In the genomic region with DNA sequence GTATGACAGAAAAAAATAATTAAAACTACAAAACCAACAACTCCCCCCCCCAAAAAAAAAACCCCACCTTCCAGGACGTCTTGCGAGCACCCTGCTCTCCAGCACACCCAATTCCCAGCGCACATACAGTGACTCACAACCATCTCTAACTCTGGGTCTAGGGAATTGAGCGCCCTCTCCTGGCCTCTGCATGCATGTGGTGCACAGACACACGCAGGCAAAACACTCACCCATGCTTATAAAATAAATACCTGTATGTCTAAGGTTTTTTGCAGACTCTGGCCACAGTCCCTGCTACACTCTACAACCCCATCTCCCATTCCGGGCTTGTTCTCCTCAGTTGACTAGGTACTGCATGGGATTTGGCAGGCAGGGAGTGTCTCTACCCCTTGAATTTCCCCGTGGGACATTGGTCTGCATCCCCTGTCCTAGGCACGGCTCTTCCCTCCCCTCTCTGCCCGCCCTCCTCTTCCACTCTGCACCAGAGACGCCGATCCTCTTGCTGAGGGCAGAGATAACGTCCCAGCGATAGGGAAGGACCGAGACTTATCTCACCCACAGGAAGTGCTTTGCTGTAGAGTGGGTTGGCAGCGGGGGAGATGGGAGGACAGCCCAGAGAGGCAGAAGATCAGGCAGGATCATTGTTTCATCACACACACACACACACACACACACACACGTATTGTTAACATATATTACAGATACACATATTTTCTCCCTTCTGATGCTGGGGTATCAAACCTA, we compare ENCODE assay signal across 12 mouse cellular contexts. TPM values are rescaled to one million over a fixed set of nuclear protein-coding genes. Genes with fewer than 3 reads are reported as not detected.
DNase-seq lines count a peak whose midpoint lies in the region; ATAC-seq and TF ChIP-seq lines count a peak whose summit lies in the region.
"Had no signal": no experiment of that assay in that cellular context is flagged by ENCODE, and none has a peak within 500 bp of the region (broad histone marks: within the 10 kb centered on the region; RNA-seq: fewer than 3 reads in every experiment).

No protein-coding gene starts in this region.

- H3K4me3 ChIP-seq in forebrain, postnatal 0 days (ENCODE audit: low read depth, low read length), result no peak overlapping the region
- no peak overlapping the region for H3K4me3 ChIP-seq in forebrain, embryonic 10.5 days
- H3K4me3 ChIP-seq in midbrain, embryonic 11.5 days (ENCODE audit: low read depth, low read length), result no peak overlapping the region
- H3K4me3 ChIP-seq in midbrain, embryonic 14.5 days (replicated peaks; ENCODE audit: low read depth, low read length), result no peak overlapping the region
- no peak overlapping the region for H3K4me3 ChIP-seq in midbrain, embryonic 16.5 days (ENCODE audit: low read depth, low read length)
- H3K4me3 ChIP-seq: myocyte had no signal

- 47% methylated on average over 16 of the region's 16 CpGs for WGBS in forebrain, postnatal 0 days
- 47% methylated on average over 16 of the region's 16 CpGs for WGBS in forebrain, embryonic 10.5 days
- WGBS in midbrain, embryonic 11.5 days, result 52% methylated on average over 16 of the region's 16 CpGs
- WGBS in midbrain, embryonic 14.5 days, result 48% methylated on average over 16 of the region's 16 CpGs
- WGBS in midbrain, embryonic 16.5 days, result 56% methylated on average over 16 of the region's 16 CpGs

- no peak overlapping the region for H3K9ac ChIP-seq in forebrain, postnatal 0 days
- no peak overlapping the region for H3K9ac ChIP-seq in midbrain, embryonic 11.5 days (ENCODE audit: low read length)
- no peak overlapping the region for H3K9ac ChIP-seq in midbrain, embryonic 14.5 days (replicated peaks; ENCODE audit: low read length)
- H3K9ac ChIP-seq in midbrain, embryonic 16.5 days (ENCODE audit: low read depth, low read length), result no peak overlapping the region

- no peak for ATAC-seq in forebrain, postnatal 0 days
- ATAC-seq in midbrain, embryonic 11.5 days (ENCODE audit: low FRiP score), result no peak
- no peak for ATAC-seq in midbrain, embryonic 14.5 days (ENCODE audit: low FRiP score, low TSS enrichment)
- no peak for ATAC-seq in midbrain, embryonic 16.5 days
- ATAC-seq: Patski had no signal

- 0 out of 2 replicates have a peak, but pooled peaks cover 3% of the 10 kb centered on the region for H3K4me1 ChIP-seq in forebrain, postnatal 0 days (ENCODE audit: insufficient read depth)
- peaks cover 18% of the 10 kb centered on the region for H3K4me1 ChIP-seq in forebrain, embryonic 10.5 days
- H3K4me1 ChIP-seq in midbrain, embryonic 11.5 days (ENCODE audit: control insufficient read depth, insufficient read depth, low read length), result peaks cover 13% of the 10 kb centered on the region
- H3K4me1 ChIP-seq in midbrain, embryonic 14.5 days (ENCODE audit: control insufficient read depth, insufficient read depth, low read length), result peaks cover 4% of the 10 kb centered on the region
- peaks cover 5% of the 10 kb centered on the region for H3K4me1 ChIP-seq in midbrain, embryonic 16.5 days (ENCODE audit: control insufficient read depth, insufficient read depth, low read length)

- no peak overlapping the region for H3K27ac ChIP-seq in forebrain, postnatal 0 days (ENCODE audit: low read depth, low read length)
- H3K27ac ChIP-seq in forebrain, embryonic 10.5 days, result no peak overlapping the region
- no peak overlapping the region for H3K27ac ChIP-seq in midbrain, embryonic 11.5 days (ENCODE audit: low read depth, low read length)
- H3K27ac ChIP-seq in midbrain, embryonic 14.5 days (replicated peaks; ENCODE audit: low read depth, low read length), result no peak overlapping the region
- H3K27ac ChIP-seq in midbrain, embryonic 16.5 days (ENCODE audit: low read length), result no peak overlapping the region

- H3K27me3 ChIP-seq in forebrain, postnatal 0 days (ENCODE audit: insufficient read depth, low read length), result peaks cover 2% of the 10 kb centered on the region
- H3K27me3 ChIP-seq in forebrain, embryonic 10.5 days (ENCODE audit: poor library complexity, severe bottlenecking), result peaks cover 38% of the 10 kb centered on the region
- peaks cover 13% of the 10 kb centered on the region for H3K27me3 ChIP-seq in midbrain, embryonic 11.5 days (ENCODE audit: control insufficient read depth, insufficient read depth, low read length)
- H3K27me3 ChIP-seq in midbrain, embryonic 14.5 days (ENCODE audit: control insufficient read depth, insufficient read depth, low read length), result peaks cover 10% of the 10 kb centered on the region
- peaks cover 7% of the 10 kb centered on the region; the same call in 1 of the 2 replicates for H3K27me3 ChIP-seq in midbrain, embryonic 16.5 days (ENCODE audit: control insufficient read depth, insufficient read depth, low read depth, low read length)
- H3K27me3 ChIP-seq: Patski had no signal

- no peak overlapping the region for H3K4me2 ChIP-seq in forebrain, postnatal 0 days (ENCODE audit: low read depth)
- no peak overlapping the region for H3K4me2 ChIP-seq in midbrain, embryonic 11.5 days
- no peak overlapping the region for H3K4me2 ChIP-seq in midbrain, embryonic 14.5 days (ENCODE audit: low read length)
- H3K4me2 ChIP-seq in midbrain, embryonic 16.5 days (ENCODE audit: low read length), result no peak overlapping the region

- no peaks in the 10 kb centered on the region for H3K9me3 ChIP-seq in forebrain, postnatal 0 days (ENCODE audit: low read length)
- H3K9me3 ChIP-seq in forebrain, embryonic 10.5 days, result peaks cover 4% of the 10 kb centered on the region; the same call in 1 of the 2 replicates
- no peaks in the 10 kb centered on the region for H3K9me3 ChIP-seq in midbrain, embryonic 11.5 days (ENCODE audit: control insufficient read depth, low read length)
- no peaks in the 10 kb centered on the region for H3K9me3 ChIP-seq in midbrain, embryonic 14.5 days (ENCODE audit: control insufficient read depth, low read length)
- no peaks in the 10 kb centered on the region for H3K9me3 ChIP-seq in midbrain, embryonic 16.5 days (replicated peaks; ENCODE audit: control insufficient read depth, low read length, poor library complexity, severe bottlenecking)

- peak; percentile 43 for TF ChIP-seq CTCF in forebrain, postnatal 0 days (IDR thresholded peaks at IDR 0.05; ENCODE audit: low read depth)

- no peaks in the 10 kb centered on the region for H3K36me3 ChIP-seq in forebrain, postnatal 0 days (ENCODE audit: insufficient read depth)
- H3K36me3 ChIP-seq in forebrain, embryonic 10.5 days (replicated peaks), result no peaks in the 10 kb centered on the region
- H3K36me3 ChIP-seq in midbrain, embryonic 11.5 days (ENCODE audit: control insufficient read depth, insufficient read depth, low read length), result no peaks in the 10 kb centered on the region
- no peaks in the 10 kb centered on the region for H3K36me3 ChIP-seq in midbrain, embryonic 14.5 days (ENCODE audit: control insufficient read depth, insufficient read depth, low read length)
- no peaks in the 10 kb centered on the region for H3K36me3 ChIP-seq in midbrain, embryonic 16.5 days (ENCODE audit: control insufficient read depth, insufficient read depth, low read length)

- DNase-seq in forebrain, postnatal 0 days, result no peak
- DNase-seq in forebrain, embryonic 10.5 days (ENCODE audit: extremely low spot score, low spot score), result no peak
- peak; percentile 75 for DNase-seq in midbrain, embryonic 11.5 days (ENCODE audit: low spot score, missing footprints)
- no peak for DNase-seq in midbrain, embryonic 14.5 days
- DNase-seq in heart, postnatal 4 days, result peak; percentile 32
- DNase-seq in thymus, postnatal 14 days, result peak; percentile 34
- DNase-seq in right cerebral cortex, postnatal 25 days, result no peak

RNA-seq across cellular contexts. Expression of a gene that starts 6.3 kb away (rescaled TPM):
- total RNA-seq in forebrain, postnatal 0 days (2014; rRNA removed), result 4.1 and 5.5 TPM in 2 replicates
- polyA plus RNA-seq in forebrain, postnatal 0 days (2015; fragmentation: Nextera tagmentation; extraction: Ambion mirVana), result 3.3 and 4.6 TPM in 2 replicates
- polyA plus RNA-seq in forebrain, embryonic 10.5 days (2016; fragmentation: Nextera tagmentation; extraction: Ambion mirVana), result 1.9 and 2.2 TPM in 2 replicates
- 1.4 and 2.1 TPM in 2 replicates for polyA plus RNA-seq in midbrain, embryonic 11.5 days (2014; fragmentation: Nextera tagmentation; extraction: Ambion mirVana)
- polyA plus RNA-seq in midbrain, embryonic 14.5 days (2014; fragmentation: Nextera tagmentation; extraction: Ambion mirVana), result 1.6 and 2.7 TPM in 2 replicates
- total RNA-seq in heart, postnatal 4 days (2021), result 10 to 100 TPM; 50.3 to 53.1 TPM
- 2.9 and 3.0 TPM in 2 replicates for polyA plus RNA-seq in midbrain, embryonic 16.5 days (2015; fragmentation: Nextera tagmentation; extraction: Ambion mirVana)

RNA-seq across cellular contexts. Expression of a gene that starts 16.5 kb away (rescaled TPM):
- not detected in 2 replicates for total RNA-seq in forebrain, postnatal 0 days (2014; rRNA removed)
- polyA plus RNA-seq in forebrain, postnatal 0 days (2015; fragmentation: Nextera tagmentation; extraction: Ambion mirVana), result not detected in 2 replicates
- not detected in 2 replicates for polyA plus RNA-seq in forebrain, embryonic 10.5 days (2016; fragmentation: Nextera tagmentation; extraction: Ambion mirVana)
- polyA plus RNA-seq in midbrain, embryonic 11.5 days (2014; fragmentation: Nextera tagmentation; extraction: Ambion mirVana), result not detected in 2 replicates
- not detected in 2 replicates for polyA plus RNA-seq in midbrain, embryonic 14.5 days (2014; fragmentation: Nextera tagmentation; extraction: Ambion mirVana)
- total RNA-seq in heart, postnatal 4 days (2021), result not detected
- polyA plus RNA-seq in midbrain, embryonic 16.5 days (2015; fragmentation: Nextera tagmentation; extraction: Ambion mirVana), result 0.13 TPM in 1 of 2 replicates, not detected in the other
- total RNA-seq: gastrocnemius, adult 8-10 months; layer of hippocampus, adult 8-10 months had no signal
- polyA plus RNA-seq: myocyte, Patski had no signal

RNA-seq across cellular contexts. Expression of a gene that starts 48.6 kb away (rescaled TPM):
- 1.8 TPM in 1 of 2 replicates, not detected in the other for total RNA-seq in forebrain, postnatal 0 days (2014; rRNA removed)
- 0.45 and 0.60 TPM in 2 replicates for polyA plus RNA-seq in forebrain, postnatal 0 days (2015; fragmentation: Nextera tagmentation; extraction: Ambion mirVana)
- polyA plus RNA-seq in forebrain, embryonic 10.5 days (2016; fragmentation: Nextera tagmentation; extraction: Ambion mirVana), result 0.70 and 0.90 TPM in 2 replicates
- polyA plus RNA-seq in midbrain, embryonic 11.5 days (2014; fragmentation: Nextera tagmentation; extraction: Ambion mirVana), result 0.72 and 2.1 TPM in 2 replicates
- polyA plus RNA-seq in midbrain, embryonic 14.5 days (2014; fragmentation: Nextera tagmentation; extraction: Ambion mirVana), result 2.1 TPM in 1 of 2 replicates, not detected in the other
- total RNA-seq in heart, postnatal 4 days (2021), result 1 to 10 TPM; 1.8 to 2.1 TPM
- 0.77 and 2.4 TPM in 2 replicates for polyA plus RNA-seq in midbrain, embryonic 16.5 days (2015; fragmentation: Nextera tagmentation; extraction: Ambion mirVana)

RNA-seq across cellular contexts. Expression of a gene that starts 48.9 kb away (rescaled TPM):
- 4.9 and 5.2 TPM in 2 replicates for total RNA-seq in forebrain, postnatal 0 days (2014; rRNA removed)
- 0.76 and 0.97 TPM in 2 replicates for polyA plus RNA-seq in forebrain, postnatal 0 days (2015; fragmentation: Nextera tagmentation; extraction: Ambion mirVana)
- 0.14 and 0.22 TPM in 2 replicates for polyA plus RNA-seq in forebrain, embryonic 10.5 days (2016; fragmentation: Nextera tagmentation; extraction: Ambion mirVana)
- 1.7 and 2.3 TPM in 2 replicates for polyA plus RNA-seq in midbrain, embryonic 11.5 days (2014; fragmentation: Nextera tagmentation; extraction: Ambion mirVana)
- polyA plus RNA-seq in midbrain, embryonic 14.5 days (2014; fragmentation: Nextera tagmentation; extraction: Ambion mirVana), result 5.4 and 7.2 TPM in 2 replicates
- total RNA-seq in heart, postnatal 4 days (2021), result 1 to 10 TPM in 1 of 2 experiments, under 1 TPM in 1; 0.98 to 1.1 TPM
- polyA plus RNA-seq in midbrain, embryonic 16.5 days (2015; fragmentation: Nextera tagmentation; extraction: Ambion mirVana), result 0.88 and 0.92 TPM in 2 replicates

RNA-seq across cellular contexts. Expression of a gene that starts 54.3 kb away (rescaled TPM):
- total RNA-seq in forebrain, postnatal 0 days (2014; rRNA removed), result 68.0 and 79.6 TPM in 2 replicates
- 33.6 and 43.6 TPM in 2 replicates for polyA plus RNA-seq in forebrain, postnatal 0 days (2015; fragmentation: Nextera tagmentation; extraction: Ambion mirVana)
- 7.5 and 8.6 TPM in 2 replicates for polyA plus RNA-seq in forebrain, embryonic 10.5 days (2016; fragmentation: Nextera tagmentation; extraction: Ambion mirVana)
- 7.0 and 9.3 TPM in 2 replicates for polyA plus RNA-seq in midbrain, embryonic 11.5 days (2014; fragmentation: Nextera tagmentation; extraction: Ambion mirVana)
- 32.3 and 33.2 TPM in 2 replicates for polyA plus RNA-seq in midbrain, embryonic 14.5 days (2014; fragmentation: Nextera tagmentation; extraction: Ambion mirVana)
- total RNA-seq in heart, postnatal 4 days (2021), result 1 to 10 TPM; 5.2 to 6.0 TPM
- polyA plus RNA-seq in midbrain, embryonic 16.5 days (2015; fragmentation: Nextera tagmentation; extraction: Ambion mirVana), result 46.0 and 54.1 TPM in 2 replicates

Comparison
In these comparisons a context has a peak if more than half of its experiments do, and no peak if none do; other contexts are left out.
1. DNase-seq: peak in midbrain, embryonic 11.5 days (single experiment), heart, postnatal 4 days (single experiment) and thymus, postnatal 14 days (single experiment); none in forebrain, postnatal 0 days (single experiment), forebrain, embryonic 10.5 days (single experiment), midbrain, embryonic 14.5 days (single experiment) and right cerebral cortex, postnatal 25 days (single experiment).